Mouse (Mus musculus) testis, adult 2 months (tissue): ENCODE data around the gene Ccnt1.

Source experiments
- CTCF ChIP-seq: fragments of 200-500 bp; IDR thresholded peaks from 2 replicates; pipeline ENCODE4 v1.5.1; 2012; ENCODE audit warnings: low read depth, mild to moderate bottlenecking, inconsistent platforms, low read length, moderate library complexity; ENCODE audit not compliant: control insufficient read depth, insufficient read depth, insufficient replicate concordance
- POLR2A ChIP-seq: fragments of 200-500 bp; IDR thresholded peaks from 2 replicates; pipeline ENCODE4 v1.6.1; 2012; ENCODE audit warnings: low read depth, mild to moderate bottlenecking, inconsistent platforms, low read length, moderate library complexity; ENCODE audit not compliant: control insufficient read depth

DNA sequence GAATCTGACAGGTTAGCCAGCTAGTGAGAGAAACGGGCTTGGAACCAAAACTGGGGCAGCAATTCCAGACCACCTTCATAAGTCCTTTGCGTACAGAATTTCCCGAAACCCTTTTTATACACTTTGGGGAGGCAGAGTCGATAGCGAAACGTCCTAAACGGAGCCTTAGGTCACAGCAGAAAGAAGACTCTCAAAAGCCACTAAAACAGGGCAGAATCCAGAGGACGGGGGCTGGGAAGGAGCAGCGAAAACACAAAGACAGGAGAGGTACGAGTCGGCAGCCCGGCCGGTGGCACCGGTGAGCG is 3.8 kb downstream of the Ccnt1 start:
- TF ChIP-seq POLR2A: no peak
- no peak for TF ChIP-seq CTCF
